Mouse (Mus musculus): ENCODE results near the gene Arhgap9. TPM values are rescaled to one million over a fixed set of nuclear protein-coding genes. Genes with fewer than 3 reads are reported as not detected.

The Arhgap9 gene
- total and polyA plus RNA-seq, 3 experiments: 32.4 to 44.7 (median 33.7) TPM

DNA sequence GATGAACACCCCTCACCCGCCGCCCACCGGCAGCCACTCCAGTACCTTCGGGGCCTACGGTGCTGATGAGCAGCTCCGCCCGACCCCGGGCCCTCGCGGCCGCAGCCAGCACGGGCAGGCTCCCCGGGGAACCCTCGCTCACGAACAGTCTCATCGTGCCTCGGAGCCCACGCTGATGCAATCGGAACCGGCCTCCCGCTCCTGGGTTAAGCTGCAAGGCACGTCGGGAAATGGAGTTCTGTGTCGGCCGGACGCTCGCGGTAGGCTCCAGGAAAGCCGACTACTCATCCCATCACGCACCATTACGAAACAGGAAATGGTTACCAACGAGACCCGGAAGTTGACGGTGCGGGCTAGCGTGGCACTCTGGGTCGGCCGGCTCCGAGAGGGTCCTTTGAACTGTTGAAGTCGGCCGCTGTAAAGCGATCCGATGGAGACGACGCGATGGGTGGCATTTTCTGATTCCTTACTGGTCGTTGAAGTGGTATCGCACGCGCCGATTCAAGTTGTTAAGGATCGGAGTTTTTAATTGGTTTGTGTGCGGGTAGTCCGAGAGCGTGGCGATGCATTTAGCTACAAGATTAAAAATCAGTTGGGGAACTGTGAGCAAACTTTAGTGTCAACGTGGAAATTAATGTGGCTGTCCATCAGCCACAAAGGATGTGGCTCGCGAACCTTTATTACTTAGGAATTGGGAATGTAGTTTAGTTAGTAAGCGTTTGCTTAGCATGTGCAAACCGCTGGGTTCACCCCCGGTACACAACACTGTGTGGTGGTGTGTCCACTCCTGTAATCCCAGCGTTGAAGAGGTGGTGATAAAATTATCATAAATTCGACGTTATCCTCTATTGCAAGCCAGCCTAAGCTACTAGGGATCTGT is 10.0 kb upstream of the Arhgap9 start, which contains the start of gene Mars:
Mars (minus strand) TSS at position 311 of the 880 bp plus-strand sequence.
- dilution Hi-C loops (cut with MboI; ENCODE audit: extremely low pct_ligation_motif_present, extremely low pct_unique_long_range_greater_than_20kb, low sequenced_read_pairs) (no loop called here), in situ Hi-C loops (cut with MboI; ENCODE audit: low pct_ligation_motif_present, low pct_unique_long_range_greater_than_20kb, low sequenced_read_pairs) (no loop called here)

DNA sequence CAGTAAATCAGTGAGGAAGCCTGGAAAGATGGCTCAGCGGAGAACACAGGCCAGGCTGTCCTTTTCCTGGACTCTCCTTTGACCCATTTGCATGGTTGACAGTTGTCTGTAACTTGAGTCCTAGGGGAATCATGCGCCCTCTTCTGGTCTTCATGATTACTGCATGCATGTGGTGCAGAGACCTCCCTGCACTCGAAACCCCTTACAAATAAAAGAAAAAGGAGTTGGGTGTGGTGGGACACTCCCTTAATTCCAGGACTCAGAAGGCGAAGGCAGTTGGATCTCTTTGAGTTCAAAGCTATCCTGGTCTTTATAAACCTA is 9.4 kb upstream of the Arhgap9 start:
- Histone ChIP-seq H3K27me3 (replicated peaks) (no peaks in the 10 kb centered on the region), H3K4me2 (ENCODE audit: insufficient read depth, low read depth, poor library complexity, severe bottlenecking) (peak overlapping the region; percentile 29), H3K4me1 (ENCODE audit: control insufficient read depth in 1 of 2, insufficient read depth in 2 of 2) (peaks cover 5 to 17% of the 10 kb centered on the region in 2 experiments), H3K79me2 (replicated peaks; ENCODE audit: control insufficient read depth, extremely low read depth, insufficient read depth, poor library complexity, severe bottlenecking) (peaks cover 19% of the 10 kb centered on the region), H3K9ac (ENCODE audit: insufficient read depth, low read depth) (peak overlapping the region; percentile 93), H3K36me3 (replicated peaks in 1 of 2; ENCODE audit: control insufficient read depth in 1 of 2, insufficient read depth in 1 of 2, low read length in 1 of 2) (peaks cover 24 to 26% of the 10 kb centered on the region in 2 experiments), H3K9me3 (replicated peaks; ENCODE audit: low read length) (no peaks in the 10 kb centered on the region), H3K27ac (ENCODE audit: insufficient read depth, low read depth) (peak overlapping the region; percentile 91; the same call in 1 of the 2 replicates), H3K4me3 (replicated peaks in 1 of 3; ENCODE audit: low read depth in 2 of 3, low read length in 2 of 3, poor library complexity in 1 of 3) (peak overlapping the region; percentile 80 to 97 (median 83))
- in situ Hi-C loops (cut with MboI; ENCODE audit: low pct_ligation_motif_present, low pct_unique_long_range_greater_than_20kb, low sequenced_read_pairs): no loop called here
- peak; percentile 90 for DNase-seq (ENCODE audit: extremely low read depth)
- TF ChIP-seq ETS1 (conservative IDR thresholded peaks at IDR 0.05; ENCODE audit: low read depth, low read length) (peak; percentile 42; the same call in 1 of the 2 replicates), MAX (IDR thresholded peaks at IDR 0.05; ENCODE audit: low read length) (peak; percentile 48; the same call in 1 of the 2 replicates), GABPA (IDR thresholded peaks at IDR 0.05; ENCODE audit: insufficient replicate concordance, low read depth, low read length) (no peak), JUND (conservative IDR thresholded peaks at IDR 0.05; ENCODE audit: low read depth, low read length) (no peak), RAD21 (IDR thresholded peaks at IDR 0.05; ENCODE audit: low read depth, low read length) (peak; percentile 37), POLR2A (IDR thresholded peaks at IDR 0.05; ENCODE audit: low read depth, low read length) (no peak), MXI1 (IDR thresholded peaks at IDR 0.05; ENCODE audit: low read depth, low read length) (no peak; the same call in 1 of the 2 replicates), MYC (IDR thresholded peaks at IDR 0.05; ENCODE audit: low read depth, low read length) (peak; percentile 79; the same call in 1 of the 2 replicates), CTCF (conservative IDR thresholded peaks at IDR 0.05 in 1 of 2, IDR thresholded peaks at IDR 0.05 in 1 of 2; ENCODE audit: low read depth in 2 of 2, low read length in 2 of 2) (peak; percentile 88 to 90), NELFE (IDR thresholded peaks at IDR 0.05; ENCODE audit: low read depth, low read length) (no peak), TCF12 (IDR thresholded peaks at IDR 0.05; ENCODE audit: low read depth, low read length) (no peak), ELF1 (IDR thresholded peaks at IDR 0.05; ENCODE audit: low read depth, low read length) (peak; percentile 50; the same call in 1 of the 2 replicates), HCFC1 (IDR thresholded peaks at IDR 0.05; ENCODE audit: low read depth, low read length) (peak; percentile 37; the same call in 1 of the 2 replicates), SIN3A (IDR thresholded peaks at IDR 0.05; ENCODE audit: low read length) (peak; percentile 94), BHLHE40 (IDR thresholded peaks at IDR 0.05; ENCODE audit: low read depth, low read length) (no peak), POLR2AphosphoS2 (IDR thresholded peaks at IDR 0.05; ENCODE audit: low read depth, low read length) (no peak), SMC3 (IDR thresholded peaks at IDR 0.05; ENCODE audit: low read depth, low read length) (peak; percentile 68)
- dilution Hi-C loops (cut with MboI; ENCODE audit: extremely low pct_ligation_motif_present, extremely low pct_unique_long_range_greater_than_20kb, low sequenced_read_pairs): no loop called here

More for the DNA sequence above, 10.0 kb upstream of the Arhgap9 start, which contains the start of gene Mars:
- peak within 1 kb of the TSS; percentile 93 for H3K9ac ChIP-seq (ENCODE audit: insufficient read depth, low read depth)
- H3K36me3 ChIP-seq (replicated peaks in 1 of 2; ENCODE audit: control insufficient read depth in 1 of 2, insufficient read depth in 1 of 2, low read length in 1 of 2): peaks cover 30 to 32% of the 10 kb centered on the region in 2 experiments
- DNase-seq (ENCODE audit: extremely low read depth): peak; percentile 97
- peak within 1 kb of the TSS; percentile 91 for H3K27ac ChIP-seq (ENCODE audit: insufficient read depth, low read depth)
- H3K9me3 ChIP-seq (replicated peaks; ENCODE audit: low read length): no peaks in the 10 kb centered on the region
- H3K27me3 ChIP-seq (replicated peaks): no peaks in the 10 kb centered on the region
- peak within 1 kb of the TSS; percentile 80 to 97 (median 83) for H3K4me3 ChIP-seq (replicated peaks in 1 of 3; ENCODE audit: low read depth in 2 of 3, low read length in 2 of 3, poor library complexity in 1 of 3)
- peak within 1 kb of the TSS; percentile 74 for H3K4me2 ChIP-seq (ENCODE audit: insufficient read depth, low read depth, poor library complexity, severe bottlenecking)
- peaks cover 5 to 17% of the 10 kb centered on the region in 2 experiments for H3K4me1 ChIP-seq (ENCODE audit: control insufficient read depth in 1 of 2, insufficient read depth in 2 of 2)
- H3K79me2 ChIP-seq (replicated peaks; ENCODE audit: control insufficient read depth, extremely low read depth, insufficient read depth, poor library complexity, severe bottlenecking): peaks cover 19% of the 10 kb centered on the region
- TF ChIP-seq USF2 (conservative IDR thresholded peaks at IDR 0.05; ENCODE audit: low read depth, low read length): no peak; the same call in 1 of the 2 replicates
- peak; percentile 9; the same call in 1 of the 2 replicates for TF ChIP-seq MAZ (IDR thresholded peaks at IDR 0.05; ENCODE audit: low read depth, low read length)
- no peak for TF ChIP-seq CTCF (conservative IDR thresholded peaks at IDR 0.05 in 1 of 2, IDR thresholded peaks at IDR 0.05 in 1 of 2; ENCODE audit: low read depth in 2 of 2, low read length in 2 of 2)
- TF ChIP-seq ZKSCAN1 (IDR thresholded peaks at IDR 0.05; ENCODE audit: borderline replicate concordance, low read depth, low read length): no peak
- TF ChIP-seq BHLHE40 (IDR thresholded peaks at IDR 0.05; ENCODE audit: low read depth, low read length): peak; percentile 50
- TF ChIP-seq HCFC1 (IDR thresholded peaks at IDR 0.05; ENCODE audit: low read depth, low read length): peak; percentile 95
- no peak; the same call in 1 of the 2 replicates for TF ChIP-seq USF1 (IDR thresholded peaks at IDR 0.05; ENCODE audit: low read depth, low read length)
- peak; percentile 77 for TF ChIP-seq IRF4 (IDR thresholded peaks at IDR 0.05; ENCODE audit: low read depth, low read length)
- TF ChIP-seq E2F4 (IDR thresholded peaks at IDR 0.05; ENCODE audit: insufficient replicate concordance, low read depth, low read length): no peak; the same call in 1 of the 2 replicates
- peak; percentile 12; the same call in 1 of the 2 replicates for TF ChIP-seq CHD2 (IDR thresholded peaks at IDR 0.05; ENCODE audit: low read length)
- TF ChIP-seq MAFK (IDR thresholded peaks at IDR 0.05; ENCODE audit: insufficient replicate concordance, low read length): 0 out of 2 replicates have a peak, but pooled peaks have one; percentile 56
- peak; percentile 49; the same call in 1 of the 2 replicates for TF ChIP-seq POLR2AphosphoS2 (IDR thresholded peaks at IDR 0.05; ENCODE audit: low read depth, low read length)
- peak; percentile 78 for TF ChIP-seq MXI1 (IDR thresholded peaks at IDR 0.05; ENCODE audit: low read depth, low read length)
- no peak for TF ChIP-seq JUN (IDR thresholded peaks at IDR 0.05; ENCODE audit: insufficient read depth, low read depth, low read length)
- TF ChIP-seq KAT2A (IDR thresholded peaks at IDR 0.05; ENCODE audit: insufficient replicate concordance, low read length): peak; percentile 92
- peak; percentile 83; the same call in 1 of the 2 replicates for TF ChIP-seq CHD1 (IDR thresholded peaks at IDR 0.05; ENCODE audit: low read depth, low read length)
- TF ChIP-seq NELFE (IDR thresholded peaks at IDR 0.05; ENCODE audit: low read depth, low read length): peak; percentile 69
- TF ChIP-seq JUND (conservative IDR thresholded peaks at IDR 0.05; ENCODE audit: low read depth, low read length): no peak
- no peak for TF ChIP-seq ZC3H11A (IDR thresholded peaks at IDR 0.05; ENCODE audit: low read depth, low read length)
- TF ChIP-seq TBP (conservative IDR thresholded peaks at IDR 0.05; ENCODE audit: low read depth, low read length): 0 out of 2 replicates have a peak, but pooled peaks have one; percentile 43
- TF ChIP-seq POLR2A (IDR thresholded peaks at IDR 0.05; ENCODE audit: low read depth, low read length): peak; percentile 82
- peak; percentile 69; the same call in 1 of the 2 replicates for TF ChIP-seq MYC (IDR thresholded peaks at IDR 0.05; ENCODE audit: low read depth, low read length)
- peak; percentile 45 for TF ChIP-seq ETS1 (conservative IDR thresholded peaks at IDR 0.05; ENCODE audit: low read depth, low read length)
- TF ChIP-seq NRF1 (IDR thresholded peaks at IDR 0.05; ENCODE audit: low read depth, low read length): peak; percentile 47
- TF ChIP-seq GABPA (IDR thresholded peaks at IDR 0.05; ENCODE audit: insufficient replicate concordance, low read depth, low read length): peak; percentile 66; the same call in 1 of the 2 replicates
- TF ChIP-seq SMC3 (IDR thresholded peaks at IDR 0.05; ENCODE audit: low read depth, low read length): no peak
- TF ChIP-seq ELF1 (IDR thresholded peaks at IDR 0.05; ENCODE audit: low read depth, low read length): peak; percentile 96
- TF ChIP-seq MAX (IDR thresholded peaks at IDR 0.05; ENCODE audit: low read length): peak; percentile 90
- no peak for TF ChIP-seq ZNF384 (IDR thresholded peaks at IDR 0.05; ENCODE audit: low read depth, low read length)
- TF ChIP-seq TCF12 (IDR thresholded peaks at IDR 0.05; ENCODE audit: low read depth, low read length): peak; percentile 72
- TF ChIP-seq ZMIZ1 (IDR thresholded peaks at IDR 0.05; ENCODE audit: low read depth, low read length): peak; percentile 84
- TF ChIP-seq SIN3A (IDR thresholded peaks at IDR 0.05; ENCODE audit: low read length): peak; percentile 93
- TF ChIP-seq MEF2A (IDR thresholded peaks at IDR 0.05; ENCODE audit: borderline replicate concordance, low read depth, low read length): peak; percentile 45; the same call in 1 of the 2 replicates
- TF ChIP-seq EP300 (IDR thresholded peaks at IDR 0.05; ENCODE audit: low read length): no peak

All from CH12.LX (cell line).